Mouse (Mus musculus): ENCODE measurements around the gene Sspo. TPM values are rescaled to one million over a fixed set of nuclear protein-coding genes. Genes with fewer than 3 reads are reported as not detected.
"Not testable (repeated sequence)": the region's sequence is repeated elsewhere in the genome, so short reads cannot be mapped to it uniquely, and the experiment has no call there.

The Sspo gene
- total RNA-seq, 2 experiments from 2014 or later: 1.0 to 1.2 TPM

- intact Hi-C loops (cut with DNase I): no loop called here
- DNase-seq (ENCODE audit: low spot score in 2 of 2): no peak
Measured at GRCm38 (mm10) chr6:48467490-48467889, 19.5 kb downstream of the Sspo start.

GRCm38 (mm10) chr6:48470739-48471138 is 22.7 kb downstream of the Sspo start:
- intact Hi-C loops (cut with DNase I): no loop called here

GRCm38 (mm10) chr6:48478446-48478845 is 30.4 kb downstream of the Sspo start:
- no peak for DNase-seq (ENCODE audit: low spot score in 2 of 2)
- intact Hi-C loops (cut with DNase I): no loop called here

More at GRCm38 (mm10) chr6:48470739-48471138, 22.7 kb downstream of the Sspo start:
- no peak for DNase-seq (ENCODE audit: low spot score in 2 of 2)

- intact Hi-C loops (cut with DNase I): no loop called here
- no peak for DNase-seq (ENCODE audit: low spot score in 2 of 2)
Measured at GRCm38 (mm10) chr6:48482501-48482900, 34.5 kb downstream of the Sspo start.

GRCm38 (mm10) chr6:48487747-48488725 is 40.0 kb downstream of the Sspo start:
- intact Hi-C loops (cut with DNase I): no loop called here

GRCm38 (mm10) chr6:48489741-48490140 is 41.7 kb downstream of the Sspo start:
- intact Hi-C loops (cut with DNase I): no loop called here

More at GRCm38 (mm10) chr6:48487747-48488725, 40.0 kb downstream of the Sspo start:
- no peak for DNase-seq (ENCODE audit: low spot score in 2 of 2)

GRCm38 (mm10) chr6:48491361-48491760 is 43.3 kb downstream of the Sspo start:
- intact Hi-C loops (cut with DNase I): no loop called here
- DNase-seq (ENCODE audit: low spot score in 2 of 2): no peak

More at GRCm38 (mm10) chr6:48489741-48490140, 41.7 kb downstream of the Sspo start:
- DNase-seq (ENCODE audit: low spot score in 2 of 2): no peak

GRCm38 (mm10) chr6:48493136-48493730 is 45.2 kb downstream of the Sspo start:
- no peak for DNase-seq (ENCODE audit: low spot score in 2 of 2)
- intact Hi-C loops (cut with DNase I): no loop called here

- DNase-seq (ENCODE audit: low spot score in 2 of 2): no peak
- intact Hi-C loops (cut with DNase I): no loop called here
Measured at GRCm38 (mm10) chr6:48497521-48497920, 49.5 kb downstream of the Sspo start.

GRCm38 (mm10) chr6:48503847-48504240 is 55.8 kb downstream of the Sspo start:
- intact Hi-C loops (cut with DNase I): loop anchor here (1.0 kb wide), 1 partner anchor 60 kb away; no protein-coding TSS in a partner anchor
- no peak for DNase-seq (ENCODE audit: low spot score in 2 of 2)

GRCm38 (mm10) chr6:48504241-48504854 is 56.3 kb downstream of the Sspo start:
- peak; percentile 78 to 79 for DNase-seq (ENCODE audit: low spot score in 2 of 2)
- intact Hi-C loops (cut with DNase I): loop anchor here (1.0 kb wide), 1 partner anchor 60 kb away; no protein-coding TSS in a partner anchor

- DNase-seq (ENCODE audit: low spot score in 2 of 2): no peak
- intact Hi-C loops (cut with DNase I): no loop called here
Measured at GRCm38 (mm10) chr6:48508087-48508486, 60.1 kb downstream of the Sspo start.

GRCm38 (mm10) chr6:48510426-48510825 is 62.4 kb downstream of the Sspo start:
- intact Hi-C loops (cut with DNase I): no loop called here

GRCm38 (mm10) chr6:48511861-48512260 is 63.8 kb downstream of the Sspo start:
- no peak for DNase-seq (ENCODE audit: low spot score in 2 of 2)
- intact Hi-C loops (cut with DNase I): no loop called here

More at GRCm38 (mm10) chr6:48510426-48510825, 62.4 kb downstream of the Sspo start:
- DNase-seq (ENCODE audit: low spot score in 2 of 2): no peak

GRCm38 (mm10) chr6:48524882-48525281 is 76.9 kb downstream of the Sspo start:
- DNase-seq (ENCODE audit: low spot score in 2 of 2); intact Hi-C loops (cut with DNase I): not testable (repeated sequence)

- DNase-seq (ENCODE audit: low spot score in 2 of 2): no peak
- intact Hi-C loops (cut with DNase I): no loop called here
Measured at GRCm38 (mm10) chr6:48527901-48528300, 79.9 kb downstream of the Sspo start.

GRCm38 (mm10) chr6:48529261-48529660 is 81.2 kb downstream of the Sspo start:
- intact Hi-C loops (cut with DNase I): no loop called here
- no peak for DNase-seq (ENCODE audit: low spot score in 2 of 2)

- intact Hi-C loops (cut with DNase I): loop anchor here (10.0 kb wide), 1 partner anchor 355 kb away; no protein-coding TSS in a partner anchor
- DNase-seq (ENCODE audit: low spot score in 2 of 2): no peak
Measured at GRCm38 (mm10) chr6:48529871-48530440, 81.9 kb downstream of the Sspo start.

GRCm38 (mm10) chr6:48530862-48531261 is 82.8 kb downstream of the Sspo start:
- intact Hi-C loops (cut with DNase I): loop anchor here (10.0 kb wide), 1 partner anchor 356 kb away; no protein-coding TSS in a partner anchor

More at GRCm38 (mm10) chr6:48530862-48531261, 82.8 kb downstream of the Sspo start:
- DNase-seq (ENCODE audit: low spot score in 2 of 2): no peak

Data from left cerebral cortex, postnatal 36 days (tissue).